Mouse (Mus musculus) cerebellum, adult 9-11 months (tissue): ENCODE measurements around the gene Htra2.

Experiments used
- DNase-seq: peaks from one replicate; pipeline ENCODE4 v3.0.0; 2022

Htra2 gene

GRCm38 (mm10) chr6:83031111-83031510 lies 24.0 kb downstream of the Htra2 start:
- no peak for DNase-seq

GRCm38 (mm10) chr6:83029777-83030176 lies 25.3 kb downstream of the Htra2 start:
- DNase-seq = no peak

- DNase-seq = no peak
These were observed 27.4 kb downstream of the Htra2 start for GRCm38 (mm10) chr6:83027706-83028105.

- DNase-seq = no peak
These were observed 27.8 kb downstream of the Htra2 start for GRCm38 (mm10) chr6:83027293-83027692.

GRCm38 (mm10) chr6:83025221-83025620 lies 29.9 kb downstream of the Htra2 start:
- DNase-seq = no peak

- no peak for DNase-seq
These were observed 30.7 kb downstream of the Htra2 start for GRCm38 (mm10) chr6:83024421-83024820.

- no peak for DNase-seq
These were observed 31.3 kb downstream of the Htra2 start for GRCm38 (mm10) chr6:83023786-83024185.

- DNase-seq = no peak
These were observed 32.1 kb downstream of the Htra2 start for GRCm38 (mm10) chr6:83023008-83023407.

GRCm38 (mm10) chr6:83020836-83021593 lies 34.1 kb downstream of the Htra2 start:
- no peak for DNase-seq

GRCm38 (mm10) chr6:83020121-83020520 lies 35.0 kb downstream of the Htra2 start:
- DNase-seq = no peak

GRCm38 (mm10) chr6:83019044-83019443 lies 36.0 kb downstream of the Htra2 start:
- DNase-seq = no peak

- DNase-seq = no peak
These were observed 37.9 kb downstream of the Htra2 start for GRCm38 (mm10) chr6:83017190-83017589.

GRCm38 (mm10) chr6:83015749-83016148 lies 39.3 kb downstream of the Htra2 start:
- no peak for DNase-seq

GRCm38 (mm10) chr6:83014482-83015466 lies 40.3 kb downstream of the Htra2 start:
- DNase-seq = no peak

- no peak for DNase-seq
These were observed 41.6 kb downstream of the Htra2 start for GRCm38 (mm10) chr6:83013444-83013843.

- DNase-seq = no peak
These were observed 43.3 kb downstream of the Htra2 start for GRCm38 (mm10) chr6:83011756-83012155.

- no peak for DNase-seq
These were observed 43.8 kb downstream of the Htra2 start for GRCm38 (mm10) chr6:83011255-83011654.

- DNase-seq = no peak
These were observed 45.1 kb downstream of the Htra2 start for GRCm38 (mm10) chr6:83010010-83010409.

- DNase-seq = no peak
These were observed 46.4 kb downstream of the Htra2 start for GRCm38 (mm10) chr6:83008659-83009058.

GRCm38 (mm10) chr6:83006114-83006513 lies 49.0 kb downstream of the Htra2 start:
- no peak for DNase-seq

GRCm38 (mm10) chr6:83005444-83006011 lies 49.5 kb downstream of the Htra2 start:
- DNase-seq = no peak

GRCm38 (mm10) chr6:83004872-83005271 lies 50.2 kb downstream of the Htra2 start:
- DNase-seq = no peak

GRCm38 (mm10) chr6:83004309-83004708 lies 50.8 kb downstream of the Htra2 start:
- no peak for DNase-seq
